Mouse (Mus musculus) ES-Bruce4 (cell line): Measurements from ENCODE around the gene Spopl.

Experiments used
- CTCF ChIP-seq: IDR thresholded peaks from one replicate; pipeline ENCODE4 v1.8.1; 2011; ENCODE audit warnings: low read depth, low read length
- EP300 ChIP-seq: IDR thresholded peaks from 2 replicates; pipeline ENCODE4 v1.6.1; 2011; ENCODE audit warnings: low read depth, low read length; ENCODE audit not compliant: insufficient read depth
- POLR2A ChIP-seq: IDR thresholded peaks from one replicate; pipeline ENCODE4 v1.8.1; 2011; ENCODE audit warnings: low read length; ENCODE audit not compliant: insufficient read depth

DNA sequence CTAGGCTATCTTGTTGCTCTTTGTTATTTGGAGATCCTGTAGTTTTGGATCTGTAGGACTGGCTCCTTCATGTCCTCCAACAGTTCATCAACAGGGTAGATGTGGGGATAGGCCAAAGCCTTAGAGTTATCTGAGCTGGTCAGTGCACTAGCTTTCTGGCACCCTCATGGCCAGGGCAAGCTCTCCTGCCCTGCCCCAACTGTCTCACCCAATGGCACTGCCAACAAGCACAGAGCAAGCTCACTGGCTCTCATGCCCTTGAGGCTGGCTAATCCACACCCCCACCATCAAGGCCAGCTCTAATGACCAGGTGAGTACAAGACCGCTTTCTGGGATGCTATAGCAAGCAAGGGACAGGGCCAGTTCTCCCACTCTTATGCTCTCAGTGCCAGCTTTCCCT, 24.7 kb downstream of the Spopl start:
- TF ChIP-seq CTCF = no peak
- TF ChIP-seq POLR2A = no peak
- TF ChIP-seq EP300 = no peak
